Mouse (Mus musculus): Measurements from ENCODE around the gene St8sia6. TPM values are rescaled to one million over a fixed set of nuclear protein-coding genes. Genes with fewer than 3 reads are reported as not detected.

Gene St8sia6
- 63.9 TPM for total RNA-seq (2023)

DNA sequence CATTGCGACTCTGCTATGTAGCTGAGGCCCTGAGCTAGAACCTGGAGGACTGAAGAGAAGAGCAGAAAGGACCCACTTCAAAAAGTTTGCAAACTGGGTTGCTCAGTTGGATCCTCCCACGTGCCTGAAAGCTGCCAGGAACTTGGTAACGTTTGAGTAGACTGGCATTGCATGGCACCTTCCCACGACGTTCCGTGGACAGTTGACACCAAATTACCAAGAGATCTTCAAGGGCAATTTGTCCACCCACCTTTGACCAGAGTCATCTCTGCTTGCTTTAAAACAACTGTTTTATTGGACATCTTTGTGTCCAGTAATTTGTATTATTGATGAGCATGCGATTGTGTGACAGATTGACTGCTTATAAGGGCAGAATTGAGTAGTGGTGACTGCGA lies at the start of gene St8sia6:
Gene St8sia6, minus strand, starts transcription at position 96 of the 395 bp plus-strand sequence.

Other genes starting within 250 kb of the St8sia6 start
- gene Trdmt1, start 249.4 kb downstream of the St8sia6 start, total RNA-seq (2023) = 6.1 TPM
- gene Vim, start 220.1 kb downstream of the St8sia6 start, total RNA-seq (2023) = 308 TPM

All from CD4-positive naive resting alpha-beta T cell, adult 76 days (primary cell).